Mouse (Mus musculus) heart, postnatal 36 days (tissue): ENCODE data around the gene Olfr748. TPM values are rescaled to one million over a fixed set of nuclear protein-coding genes. Genes with fewer than 3 reads are reported as not detected.
"Not testable (repeated sequence)": the region's sequence is repeated elsewhere in the genome, so short reads cannot be mapped to it uniquely, and the experiment has no call there.

Experiments used
- DNase-seq, 2 experiments: peaks; one replicate each; pipeline ENCODE4 v3.0.0; 2021 to 2022
- intact Hi-C: fragments of 180-260 bp; cut with DNase I; formaldehyde crosslinking; loops from one replicate; pipeline ENCODE4 v1.15.1; 2025
- total RNA-seq, 2 experiments: library from RNA; stranded (reverse); gene quantifications; 2 replicates each; pipeline ENCODE4 v1.2.3; 2021

Olfr748 gene
- total RNA-seq = not detected

DNA sequence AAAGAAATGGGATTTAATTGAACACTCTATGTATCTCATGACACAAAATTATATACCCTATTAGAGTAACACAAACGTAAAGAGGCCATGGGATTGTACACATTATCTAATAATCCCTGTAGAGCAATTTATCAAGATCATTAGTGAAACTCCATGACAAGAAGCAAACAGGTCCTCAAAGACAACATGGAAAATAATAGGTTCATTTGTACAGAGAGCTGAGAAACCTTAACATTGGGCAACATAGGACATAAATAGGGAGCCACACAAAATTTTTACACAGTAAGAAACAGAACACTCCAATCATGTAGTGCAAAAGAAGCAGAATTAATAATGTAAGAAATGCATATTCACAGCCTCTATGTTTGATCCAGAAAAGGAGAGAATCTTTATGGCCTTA lies at the start of gene Olfr748:
Olfr748 (plus strand) TSS at position 301 of the 400 bp plus-strand sequence.
- DNase-seq = no peak
- intact Hi-C loops = no loop called here

DNA sequence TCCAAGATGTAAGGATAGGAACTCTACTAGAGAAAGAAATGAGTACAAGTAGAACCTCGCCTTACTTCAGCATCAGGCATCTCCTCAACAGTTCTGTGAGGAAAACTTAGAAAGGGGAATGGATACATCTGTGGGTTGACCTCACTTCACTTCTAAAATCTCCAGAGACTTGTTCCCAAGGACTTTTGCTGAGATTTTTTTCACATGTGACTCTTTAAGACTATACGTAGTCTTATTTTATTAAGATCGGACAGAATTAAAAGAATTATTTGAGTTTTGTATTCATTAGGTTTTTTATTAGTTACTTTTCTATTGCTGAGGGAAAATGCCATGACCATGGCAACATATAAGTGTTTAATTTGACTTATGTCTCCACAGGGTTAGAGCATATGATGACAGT lies 14.1 kb upstream of the Olfr748 start, which contains the start of gene Olfr747:
Olfr747 (minus strand) TSS at position 101 of the 400 bp plus-strand sequence.
- intact Hi-C loops = no loop called here
- no peak for DNase-seq

DNA sequence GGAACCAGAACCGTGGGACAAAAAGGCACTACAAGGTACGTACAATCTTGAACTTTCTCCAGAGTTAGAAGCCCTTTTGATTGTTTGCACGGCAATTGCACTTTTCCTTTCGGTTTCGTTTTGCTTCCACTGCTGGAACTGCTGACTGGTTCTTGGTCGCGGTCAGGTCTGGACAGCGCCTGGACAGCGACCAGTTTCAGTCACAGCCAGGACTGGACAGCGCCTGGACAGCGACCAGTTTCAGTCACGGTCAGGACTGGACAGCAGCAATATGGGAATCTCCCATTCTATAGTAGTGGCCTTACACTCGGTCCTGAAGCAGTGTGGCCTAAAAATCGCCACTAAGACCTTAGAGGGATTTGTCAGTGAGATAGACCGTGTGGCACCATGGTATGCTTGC lies 12.7 kb downstream of the Olfr748 start:
- intact Hi-C loops, DNase-seq: not testable (repeated sequence)

DNA sequence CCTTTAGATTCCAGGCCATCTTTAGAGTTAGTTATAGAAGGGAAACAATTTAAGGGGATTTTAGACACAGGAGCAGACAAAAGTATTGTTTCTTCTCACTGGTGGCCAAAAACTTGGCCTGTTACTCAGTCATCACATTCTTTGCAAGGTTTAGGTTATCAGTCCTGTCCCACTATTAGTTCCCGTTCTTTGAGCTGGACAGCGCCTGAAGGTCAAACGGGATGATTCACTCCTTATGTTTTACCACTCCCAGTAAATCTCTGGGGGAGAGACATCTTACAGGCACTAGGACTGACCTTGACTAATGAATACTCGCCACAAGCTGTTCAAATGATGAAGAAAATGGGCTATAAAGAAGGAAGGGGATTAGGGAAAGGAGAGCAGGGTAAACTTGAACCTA lies 15.2 kb downstream of the Olfr748 start:
- DNase-seq, intact Hi-C loops: not testable (repeated sequence)

DNA sequence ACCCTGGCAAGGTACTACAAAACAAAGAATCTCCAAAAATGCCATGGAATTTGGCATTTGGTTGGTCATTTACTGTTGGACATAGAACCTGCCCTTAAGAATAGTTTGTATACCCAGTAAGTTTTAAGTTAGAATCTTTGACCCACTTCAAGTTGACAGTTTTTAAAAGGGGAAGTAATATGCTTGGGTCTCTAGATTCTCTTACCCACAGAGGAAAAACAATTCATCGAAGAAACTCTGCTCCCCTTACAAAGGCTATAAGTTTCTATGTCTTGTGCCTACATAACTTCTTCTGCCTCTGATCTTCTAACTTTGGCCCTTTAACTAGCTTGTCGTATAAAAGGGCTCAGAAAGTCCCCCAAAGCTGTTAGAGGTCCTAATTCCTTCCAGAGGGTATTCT lies 33.2 kb downstream of the Olfr748 start:
- DNase-seq = no peak
- intact Hi-C loops = no loop called here

DNA sequence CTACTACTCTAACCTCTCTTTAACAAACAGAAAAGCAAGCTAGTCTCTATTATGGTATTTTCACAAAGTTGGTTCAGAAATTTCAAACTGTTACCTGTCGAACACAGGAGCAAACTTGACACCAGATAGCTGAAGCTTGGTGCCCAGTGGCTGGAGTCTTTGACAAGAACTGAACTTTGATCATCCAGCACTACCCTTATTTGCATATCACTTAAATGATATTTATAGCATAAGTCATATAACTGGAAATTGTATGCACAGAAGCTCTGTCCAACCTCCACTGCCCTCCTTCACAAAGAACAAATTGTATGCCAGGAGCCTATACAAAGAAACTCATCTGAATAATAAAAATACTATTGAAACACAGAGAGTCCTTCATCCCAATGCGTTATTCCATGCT lies 34.4 kb downstream of the Olfr748 start:
- no peak for DNase-seq
- intact Hi-C loops = no loop called here

DNA sequence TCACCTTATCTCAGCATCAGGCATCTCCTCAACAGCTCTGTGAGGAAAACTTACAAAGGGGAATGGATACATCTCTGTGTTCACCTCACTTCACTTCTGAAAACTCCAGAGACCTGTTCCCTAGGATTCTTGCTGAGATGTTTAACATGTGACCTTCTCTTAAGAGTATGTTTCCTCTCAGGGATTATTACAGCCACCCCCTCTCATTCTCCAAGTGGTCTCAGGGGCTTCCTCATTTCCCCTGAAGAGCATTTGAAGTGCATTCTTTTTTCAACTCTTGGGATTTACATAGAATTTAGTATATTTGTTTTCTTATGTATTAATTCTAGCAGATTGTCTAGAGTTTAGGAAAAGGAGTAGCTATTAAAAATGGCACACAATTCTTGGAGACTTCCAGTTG lies 37.8 kb downstream of the Olfr748 start, which contains the start of gene Olfr749:
Olfr749 (minus strand) TSS at position 101 of the 400 bp plus-strand sequence.
- DNase-seq = no peak
- intact Hi-C loops = no loop called here

DNA sequence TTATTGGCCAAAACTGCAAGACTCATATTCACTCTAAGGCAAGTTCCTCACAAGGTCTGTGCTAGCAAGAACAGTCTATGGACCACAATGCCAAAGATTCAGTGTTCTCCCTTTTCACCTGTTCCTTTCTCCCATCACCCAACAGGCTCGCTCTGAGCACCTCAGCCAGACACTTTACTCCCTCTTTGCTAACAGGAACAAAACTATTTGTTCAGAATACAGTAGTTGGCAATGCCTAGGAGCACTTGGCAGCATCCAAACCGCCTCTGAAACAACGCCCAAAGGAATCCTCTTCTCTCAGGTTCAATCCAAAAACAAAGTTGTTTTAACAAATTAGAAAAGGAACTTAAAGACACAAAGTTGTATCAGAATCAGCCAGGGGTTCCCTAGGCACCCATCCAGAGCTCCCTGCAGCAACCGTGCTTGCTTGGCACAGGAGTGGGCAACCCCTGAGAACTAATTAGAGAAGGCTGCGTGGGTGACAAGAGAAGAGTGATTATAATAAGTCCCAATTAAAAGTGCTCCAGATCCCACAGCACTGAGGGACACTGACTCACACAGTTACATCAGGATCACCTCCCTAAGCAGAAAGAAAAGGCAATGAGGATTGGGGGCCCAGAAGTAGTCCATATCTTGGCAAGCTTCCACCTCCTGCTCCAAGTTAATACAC lies 51.4 kb downstream of the Olfr748 start:
- intact Hi-C loops = no loop called here
- DNase-seq = no peak

Other genes with a start within 250 kb of the Olfr748 start
- not detected for gene Olfr741, start 234.6 kb upstream of the Olfr748 start, total RNA-seq
- not detected for gene Olfr742, start 203.8 kb upstream of the Olfr748 start, total RNA-seq
- not detected for gene Olfr743, start 185.5 kb upstream of the Olfr748 start, total RNA-seq
- not detected for gene Olfr744, start 92.5 kb upstream of the Olfr748 start, total RNA-seq
- not detected for gene Olfr745, start 68.0 kb upstream of the Olfr748 start, total RNA-seq
- gene Olfr746, start 60.3 kb upstream of the Olfr748 start, total RNA-seq = not detected
- not detected for gene Olfr747, start 14.2 kb upstream of the Olfr748 start, total RNA-seq
- not detected for gene Olfr749, start 37.7 kb downstream of the Olfr748 start, total RNA-seq
- gene Ttc5, start 78.1 kb downstream of the Olfr748 start, total RNA-seq = 10 to 100 TPM; 13.8 to 15.2 TPM
- not detected for gene Ccnb1ip1, start 100.4 kb downstream of the Olfr748 start, total RNA-seq
- gene Parp2, start 100.5 kb downstream of the Olfr748 start, total RNA-seq = 10 to 100 TPM; 14.3 to 15.7 TPM
- gene Tep1, start 163.2 kb downstream of the Olfr748 start, total RNA-seq = 10 to 100 TPM; 10.3 to 13.9 TPM
- 10 to 100 TPM; 27.6 to 43.8 TPM for gene Klhl33, start 190.1 kb downstream of the Olfr748 start, total RNA-seq
- 10 to 100 TPM; 75.7 to 79.2 TPM for gene Osgep, start 217.5 kb downstream of the Olfr748 start, total RNA-seq
- gene Apex1, start 217.6 kb downstream of the Olfr748 start, total RNA-seq = 10 to 100 TPM; 27.7 to 28.1 TPM
- gene Pip4p1, start 223.5 kb downstream of the Olfr748 start, total RNA-seq = 10 to 100 TPM; 24.5 to 27.2 TPM
- 10 to 100 TPM; 12.7 to 14.8 TPM for gene Pnp, start 223.7 kb downstream of the Olfr748 start, total RNA-seq
- gene Gm49342, start 237.1 kb downstream of the Olfr748 start, total RNA-seq = 10 to 100 TPM; 10.1 to 10.6 TPM
- gene Pnp2, start 248.6 kb downstream of the Olfr748 start, total RNA-seq = under 1 TPM; 0.22 to 0.65 TPM